Mouse (Mus musculus): ENCODE results near the gene Zdhhc25. TPM values are rescaled to one million over a fixed set of nuclear protein-coding genes. Genes with fewer than 3 reads are reported as not detected.
A peak's percentile ranks its signal among the peaks of the same experiment; 100 is the strongest.

The Zdhhc25 gene
- polyA plus RNA-seq, 1 experiment from 2014 or later, result not detected

DNA sequence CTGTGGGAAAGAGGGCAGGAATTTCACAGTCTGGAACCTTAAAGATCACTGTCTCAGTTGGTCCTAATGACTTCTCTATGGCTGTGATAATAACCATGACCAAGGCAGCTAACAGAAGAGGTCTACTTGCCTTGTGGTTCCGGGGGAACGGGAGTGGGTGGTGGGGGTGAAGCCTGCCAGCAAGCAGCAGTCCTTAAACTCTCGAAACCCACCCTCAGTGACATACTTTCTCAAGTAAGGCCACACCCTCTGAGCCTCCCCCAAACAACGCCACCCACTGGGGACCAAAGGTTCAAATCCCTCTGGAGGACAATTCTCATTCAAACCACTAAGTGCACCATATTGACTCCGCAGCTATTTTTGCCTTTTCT is 5.3 kb downstream of the Zdhhc25 start:
- Histone ChIP-seq H3K36me3 (replicated peaks) (no peaks in the 10 kb centered on the region), H3K9me3 (no peaks in the 10 kb centered on the region), H3K27me3 (ENCODE audit: poor library complexity, severe bottlenecking) (no peaks in the 10 kb centered on the region), H3K4me3 (no peak overlapping the region), H3K27ac (no peak overlapping the region), H3K4me1 (no peaks in the 10 kb centered on the region)
- WGBS, result 79% methylated on average over 5 of the region's 5 CpGs
- DNase-seq (ENCODE audit: extremely low spot score, low spot score), result no peak

DNA sequence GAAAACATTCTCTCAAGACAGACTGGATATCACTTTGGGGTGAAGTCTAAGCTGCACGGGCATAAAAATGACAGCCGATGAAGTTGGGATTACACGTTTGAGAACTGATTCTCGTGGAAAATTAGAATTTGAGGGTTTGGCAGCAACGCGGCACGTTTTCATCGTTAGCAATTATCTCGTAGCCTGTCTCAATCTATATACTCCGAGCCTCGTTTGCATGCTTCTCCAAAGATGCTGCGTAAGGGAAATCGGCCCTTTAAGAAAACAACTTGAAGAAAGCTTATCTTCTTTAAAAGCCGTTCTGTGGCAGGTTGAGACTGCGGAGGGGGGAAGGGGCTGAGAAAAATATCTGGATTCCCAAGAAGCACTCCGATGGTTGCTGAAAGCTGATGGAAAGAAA is 17.0 kb downstream of the Zdhhc25 start:
- DNase-seq (ENCODE audit: extremely low spot score, low spot score), result no peak
- Histone ChIP-seq H3K27me3 (ENCODE audit: poor library complexity, severe bottlenecking) (no peaks in the 10 kb centered on the region), H3K9me3 (no peaks in the 10 kb centered on the region), H3K4me3 (no peak overlapping the region), H3K36me3 (replicated peaks) (no peaks in the 10 kb centered on the region), H3K4me1 (peaks cover 21% of the 10 kb centered on the region), H3K27ac (no peak overlapping the region)
- 91% methylated on average over 16 of the region's 16 CpGs for WGBS

DNA sequence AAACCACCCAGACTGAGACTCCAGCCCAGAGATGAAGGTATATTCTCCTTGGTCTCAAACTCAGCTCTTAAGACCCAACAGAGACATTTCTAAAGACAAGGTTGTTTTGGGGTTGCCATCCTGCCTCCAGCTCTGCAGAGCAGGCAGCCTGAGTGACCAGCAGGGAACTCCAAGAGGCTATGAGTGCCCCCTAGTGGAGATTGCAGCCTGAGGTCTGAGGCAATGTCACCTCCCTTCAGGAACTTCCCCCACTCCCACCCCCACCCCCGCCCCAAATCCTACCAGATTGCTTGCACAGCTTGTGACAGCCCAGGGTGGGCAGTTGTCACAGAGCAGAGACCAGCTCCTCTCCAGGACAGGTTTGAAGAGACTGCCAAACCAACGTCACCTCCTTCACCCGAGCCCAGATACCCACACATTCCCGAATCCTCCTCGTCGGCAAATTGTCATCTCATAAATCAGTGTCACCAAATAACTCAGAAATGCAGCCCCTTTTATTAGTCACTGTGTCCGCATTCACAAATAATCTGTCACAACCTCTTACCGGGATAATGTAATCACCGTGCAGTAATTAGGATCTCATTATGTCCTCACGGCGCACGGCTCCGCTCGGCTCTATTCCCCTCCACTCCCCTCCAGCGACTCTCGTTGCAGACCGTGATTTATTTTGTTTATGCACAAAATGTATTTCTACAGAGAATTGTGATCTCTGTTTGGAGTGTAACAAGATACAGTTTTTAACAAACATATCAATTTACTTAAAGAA is 18.1 kb downstream of the Zdhhc25 start:
- WGBS, result 79% methylated on average over 17 of the region's 17 CpGs
- peaks cover 12% of the 10 kb centered on the region for H3K4me1 ChIP-seq
- DNase-seq (ENCODE audit: extremely low spot score, low spot score), result peak; percentile 28
- no peak overlapping the region for H3K4me3 ChIP-seq
- no peaks in the 10 kb centered on the region for H3K36me3 ChIP-seq (replicated peaks)
- H3K9me3 ChIP-seq, result no peaks in the 10 kb centered on the region
- H3K27me3 ChIP-seq (ENCODE audit: poor library complexity, severe bottlenecking), result no peaks in the 10 kb centered on the region
- H3K27ac ChIP-seq, result no peak overlapping the region

DNA sequence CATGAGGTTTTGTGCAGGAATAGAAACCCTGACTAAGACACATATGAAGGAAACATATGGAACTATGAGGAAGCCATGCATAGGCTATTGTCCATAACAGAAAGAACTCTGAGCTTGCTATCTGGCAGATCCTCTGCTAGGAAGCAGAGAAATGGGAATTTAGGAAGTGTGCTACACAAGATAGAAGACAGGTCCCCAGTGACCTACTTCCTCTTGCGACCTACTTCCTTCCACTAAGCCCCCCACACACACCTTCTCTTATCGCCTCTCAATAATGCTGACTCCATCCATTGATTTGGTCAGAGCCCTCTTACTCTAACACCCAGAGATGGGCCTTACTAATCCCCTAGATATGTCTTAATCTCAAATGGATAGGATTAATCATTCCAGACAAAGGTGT is 19.9 kb downstream of the Zdhhc25 start:
- Histone ChIP-seq H3K4me3 (no peak overlapping the region), H3K9me3 (peaks cover 7% of the 10 kb centered on the region; the same call in 1 of the 2 replicates), H3K27ac (no peak overlapping the region), H3K4me1 (peaks cover 7% of the 10 kb centered on the region; the same call in 1 of the 2 replicates), H3K27me3 (ENCODE audit: poor library complexity, severe bottlenecking) (no peaks in the 10 kb centered on the region), H3K36me3 (replicated peaks) (no peaks in the 10 kb centered on the region)
- no peak for DNase-seq (ENCODE audit: extremely low spot score, low spot score)
- 92% methylated on average over 2 of the region's 2 CpGs for WGBS

DNA sequence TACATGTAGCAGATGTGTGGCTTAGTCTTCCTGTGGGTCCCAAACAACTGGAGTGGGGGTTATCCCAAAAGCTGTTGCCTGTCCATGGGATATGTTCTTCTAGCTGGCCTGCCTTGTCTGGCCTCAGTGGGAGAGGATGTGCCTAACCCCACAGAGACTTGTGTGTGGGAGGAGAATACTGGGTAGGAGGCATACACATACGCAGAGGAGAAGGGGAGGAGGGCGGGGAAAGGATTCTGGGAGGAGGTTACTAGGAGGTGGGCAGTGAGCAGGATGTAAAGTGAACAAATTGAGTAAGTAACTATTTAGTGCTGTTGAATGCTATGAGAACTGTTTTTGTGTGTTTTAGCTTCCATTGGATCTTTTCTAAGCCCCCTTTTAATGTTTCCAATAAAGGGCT is 23.8 kb downstream of the Zdhhc25 start:
- no peak overlapping the region for H3K4me3 ChIP-seq
- no peak overlapping the region for H3K27ac ChIP-seq
- H3K36me3 ChIP-seq (replicated peaks), result no peaks in the 10 kb centered on the region
- H3K27me3 ChIP-seq (ENCODE audit: poor library complexity, severe bottlenecking), result no peaks in the 10 kb centered on the region
- 86% methylated on average over 2 of the region's 2 CpGs for WGBS
- H3K9me3 ChIP-seq, result peaks cover 13% of the 10 kb centered on the region; the same call in 1 of the 2 replicates
- no peaks in the 10 kb centered on the region for H3K4me1 ChIP-seq
- DNase-seq (ENCODE audit: extremely low spot score, low spot score), result no peak

DNA sequence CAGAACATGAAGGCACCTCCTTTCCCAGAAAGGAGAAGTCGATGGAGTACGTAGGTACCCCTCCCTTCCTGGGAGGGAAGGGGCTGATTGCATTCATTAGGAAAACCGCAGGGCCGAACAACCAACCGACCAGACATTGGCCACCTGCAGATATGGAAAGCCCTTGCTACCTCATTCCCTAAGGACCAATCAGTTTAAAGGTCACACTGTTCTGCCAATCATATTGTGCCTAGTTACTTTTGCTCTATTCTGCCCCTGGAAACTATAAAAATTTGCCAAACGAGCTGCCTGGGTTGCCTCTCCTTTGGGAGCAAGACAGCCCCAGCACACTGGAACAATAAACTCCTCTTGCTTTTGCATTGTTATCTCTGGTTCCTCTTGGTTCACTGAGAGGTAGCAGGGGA is 24.8 kb downstream of the Zdhhc25 start:
- no peaks in the 10 kb centered on the region for H3K27me3 ChIP-seq (ENCODE audit: poor library complexity, severe bottlenecking)
- no peaks in the 10 kb centered on the region for H3K4me1 ChIP-seq
- no peak for DNase-seq (ENCODE audit: extremely low spot score, low spot score)
- WGBS, result 76% methylated on average over 6 of the region's 6 CpGs
- H3K27ac ChIP-seq, result no peak overlapping the region
- no peaks in the 10 kb centered on the region for H3K36me3 ChIP-seq (replicated peaks)
- no peak overlapping the region for H3K4me3 ChIP-seq
- H3K9me3 ChIP-seq, result peaks cover 13% of the 10 kb centered on the region; the same call in 1 of the 2 replicates

DNA sequence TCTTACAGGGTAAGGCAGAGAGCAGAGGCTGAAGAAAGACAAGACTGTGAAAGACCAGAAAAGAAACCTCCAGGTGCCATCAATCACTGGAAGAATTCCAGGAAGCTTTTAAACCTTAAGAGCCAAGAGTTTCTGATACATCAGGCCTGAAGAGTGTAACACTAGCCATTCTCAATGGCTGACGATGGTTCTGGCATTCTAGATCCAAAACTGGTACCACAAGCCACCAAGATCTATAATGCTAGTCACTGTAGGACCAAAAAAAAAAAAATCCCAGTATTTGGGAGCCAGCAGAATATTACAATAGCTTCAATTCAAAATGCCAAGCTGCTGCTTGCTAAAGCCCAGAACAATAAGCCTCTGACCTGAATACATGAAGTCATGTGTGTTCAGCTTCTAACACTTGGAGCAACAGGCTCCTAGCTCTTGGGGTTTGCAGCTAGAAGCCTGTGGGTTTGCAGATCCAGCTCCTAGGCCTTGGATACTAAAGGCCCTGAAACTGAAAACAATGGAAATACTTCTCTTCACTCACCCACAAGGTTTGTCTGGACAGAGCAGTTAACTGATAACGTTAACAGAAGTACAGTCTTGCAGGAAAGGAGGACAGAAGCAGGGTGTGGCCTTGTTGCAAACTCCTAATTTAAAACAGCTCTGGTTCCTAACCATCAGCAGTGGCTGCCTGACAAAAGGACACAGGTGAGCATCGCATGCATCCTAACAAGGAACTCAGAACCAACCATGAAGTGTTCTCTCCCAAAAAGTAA is 25.4 kb downstream of the Zdhhc25 start:
- H3K27ac ChIP-seq, result no peak overlapping the region
- no peak overlapping the region for H3K4me3 ChIP-seq
- no peaks in the 10 kb centered on the region for H3K36me3 ChIP-seq (replicated peaks)
- no peaks in the 10 kb centered on the region for H3K27me3 ChIP-seq (ENCODE audit: poor library complexity, severe bottlenecking)
- H3K9me3 ChIP-seq, result peaks cover 13% of the 10 kb centered on the region; the same call in 1 of the 2 replicates
- H3K4me1 ChIP-seq, result no peaks in the 10 kb centered on the region
- DNase-seq (ENCODE audit: extremely low spot score, low spot score), result no peak
- WGBS, result 83% methylated on average over 3 of the region's 3 CpGs

DNA sequence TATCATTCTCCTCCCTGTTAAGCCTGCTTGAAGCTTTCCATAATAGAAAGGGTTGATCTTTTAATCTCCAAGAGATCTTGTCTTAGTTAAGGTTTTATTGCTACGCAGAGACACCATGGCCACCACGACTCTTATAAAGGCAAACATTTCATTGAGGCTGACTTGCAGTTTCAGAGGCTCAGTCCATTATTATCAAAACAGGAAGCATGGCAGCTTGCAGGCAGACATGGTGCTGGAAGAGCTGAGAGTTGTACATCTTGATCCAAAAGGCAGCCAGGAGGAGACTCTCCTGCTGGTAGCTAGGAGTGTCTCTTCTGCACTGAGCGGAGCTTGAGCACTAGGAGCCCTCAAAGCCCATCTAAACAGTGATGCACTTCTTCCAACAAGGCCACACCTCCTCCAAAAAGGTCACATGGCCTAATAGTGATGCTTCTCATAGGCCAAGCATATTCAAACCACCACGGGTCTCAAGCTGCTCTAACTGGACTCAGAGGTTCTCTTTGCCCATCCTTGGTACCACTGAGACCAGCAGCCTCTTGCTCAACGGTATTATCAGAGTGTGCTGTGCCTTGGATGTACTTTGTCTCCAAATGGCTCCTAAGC is 26.9 kb downstream of the Zdhhc25 start:
- 91% methylated on average over 5 of the region's 5 CpGs for WGBS
- no peaks in the 10 kb centered on the region for H3K27me3 ChIP-seq (ENCODE audit: poor library complexity, severe bottlenecking)
- no peak for DNase-seq (ENCODE audit: extremely low spot score, low spot score)

DNA sequence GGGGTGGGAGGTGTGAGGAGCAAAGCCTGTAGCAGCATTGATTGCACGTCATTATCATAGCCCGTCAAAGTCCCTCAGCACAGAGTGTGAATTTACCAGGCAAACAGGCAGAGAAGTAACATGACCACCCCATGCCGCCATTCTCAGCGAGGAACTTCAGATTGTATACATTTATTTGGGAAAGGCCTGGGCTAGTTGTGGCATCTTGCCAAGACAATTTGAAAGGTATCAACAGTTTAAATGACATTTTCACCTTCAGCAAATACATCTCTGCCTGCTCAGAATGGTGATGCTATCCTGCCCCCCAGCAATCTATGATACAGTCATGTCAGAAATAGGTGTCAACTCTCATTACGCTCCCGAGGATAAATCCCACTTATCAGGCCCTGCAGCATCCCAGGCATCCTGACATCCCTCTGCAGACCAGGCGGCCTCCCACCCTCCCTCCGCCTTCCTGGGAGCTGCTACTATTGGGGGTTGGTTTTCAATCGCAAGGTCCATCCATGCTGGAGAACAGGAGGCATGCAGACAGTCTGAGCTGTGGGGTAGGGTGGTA is 28.8 kb downstream of the Zdhhc25 start:
- 82% methylated on average over 9 of the region's 9 CpGs for WGBS

More for the DNA sequence above, 26.9 kb downstream of the Zdhhc25 start:
- H3K4me1 ChIP-seq, result no peaks in the 10 kb centered on the region
- H3K4me3 ChIP-seq, result no peak overlapping the region
- H3K27ac ChIP-seq, result no peak overlapping the region
- H3K9me3 ChIP-seq, result peaks cover 13% of the 10 kb centered on the region; the same call in 1 of the 2 replicates
- H3K36me3 ChIP-seq (replicated peaks), result no peaks in the 10 kb centered on the region

DNA sequence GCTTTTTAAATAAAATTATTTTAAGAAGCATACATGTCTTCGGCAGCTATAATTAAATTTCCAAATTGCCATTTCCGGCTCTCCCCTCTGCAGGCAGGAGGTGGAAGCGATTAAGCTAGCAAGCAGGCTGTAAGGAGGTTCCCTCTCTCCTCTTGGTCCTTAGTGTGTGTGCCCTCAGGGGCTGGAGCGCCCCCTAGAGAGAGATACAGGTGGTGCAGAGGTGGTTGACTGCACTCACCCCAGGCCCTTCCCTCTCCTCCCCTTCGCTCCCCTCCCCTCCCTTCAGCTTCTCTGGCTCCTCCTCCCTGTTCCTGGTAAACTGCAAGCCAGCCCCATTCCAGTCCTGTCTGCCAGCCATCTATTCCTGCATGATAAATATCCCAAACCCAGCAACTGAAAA is 35.1 kb downstream of the Zdhhc25 start:
- H3K27me3 ChIP-seq (ENCODE audit: poor library complexity, severe bottlenecking), result no peaks in the 10 kb centered on the region
- no peaks in the 10 kb centered on the region for H3K36me3 ChIP-seq (replicated peaks)
- 81% methylated on average over 5 of the region's 5 CpGs for WGBS
- no peaks in the 10 kb centered on the region for H3K4me1 ChIP-seq
- no peaks in the 10 kb centered on the region for H3K9me3 ChIP-seq
- H3K4me3 ChIP-seq, result no peak overlapping the region
- H3K27ac ChIP-seq, result no peak overlapping the region
- DNase-seq (ENCODE audit: extremely low spot score, low spot score), result no peak

More for the DNA sequence above, 28.8 kb downstream of the Zdhhc25 start:
- Histone ChIP-seq H3K4me3 (no peak overlapping the region), H3K27me3 (ENCODE audit: poor library complexity, severe bottlenecking) (no peaks in the 10 kb centered on the region), H3K36me3 (replicated peaks) (no peaks in the 10 kb centered on the region), H3K4me1 (no peaks in the 10 kb centered on the region), H3K9me3 (peaks cover 13% of the 10 kb centered on the region; the same call in 1 of the 2 replicates), H3K27ac (no peak overlapping the region)
- no peak for DNase-seq (ENCODE audit: extremely low spot score, low spot score)

DNA sequence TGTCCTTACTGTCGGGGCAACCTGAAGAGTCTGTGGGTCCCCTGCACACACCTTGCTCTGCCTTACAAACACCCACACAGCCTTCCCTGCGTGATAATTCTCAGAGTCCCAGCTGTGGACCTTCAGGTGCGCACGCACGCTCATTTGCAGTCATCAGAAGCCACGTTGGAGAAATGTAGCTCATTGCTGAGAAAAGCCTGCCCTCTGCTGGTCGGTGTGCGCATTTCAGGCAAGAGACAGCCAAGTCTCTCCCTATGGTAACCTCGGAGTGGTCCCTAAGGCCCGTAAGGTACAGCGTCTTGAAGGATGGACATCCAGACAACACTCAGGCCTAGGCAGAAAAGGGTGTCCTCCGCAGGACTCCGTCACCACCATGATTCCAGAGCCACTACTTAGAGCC is 50.9 kb downstream of the Zdhhc25 start:
- 24% methylated on average over 13 of the region's 13 CpGs for WGBS
- Histone ChIP-seq H3K4me3 (no peak overlapping the region), H3K27ac (no peak overlapping the region), H3K27me3 (ENCODE audit: poor library complexity, severe bottlenecking) (peaks cover 9% of the 10 kb centered on the region), H3K4me1 (no peaks in the 10 kb centered on the region), H3K36me3 (replicated peaks) (no peaks in the 10 kb centered on the region), H3K9me3 (no peaks in the 10 kb centered on the region)
- DNase-seq (ENCODE audit: extremely low spot score, low spot score), result peak; percentile 80

Data from forebrain, embryonic 10.5 days (tissue).